Mouse (Mus musculus): ENCODE measurements around the gene Olfr1152. TPM values are rescaled to one million over a fixed set of nuclear protein-coding genes. Genes with fewer than 3 reads are reported as not detected.

The Olfr1152 gene
- total RNA-seq (2021): not detected

DNA sequence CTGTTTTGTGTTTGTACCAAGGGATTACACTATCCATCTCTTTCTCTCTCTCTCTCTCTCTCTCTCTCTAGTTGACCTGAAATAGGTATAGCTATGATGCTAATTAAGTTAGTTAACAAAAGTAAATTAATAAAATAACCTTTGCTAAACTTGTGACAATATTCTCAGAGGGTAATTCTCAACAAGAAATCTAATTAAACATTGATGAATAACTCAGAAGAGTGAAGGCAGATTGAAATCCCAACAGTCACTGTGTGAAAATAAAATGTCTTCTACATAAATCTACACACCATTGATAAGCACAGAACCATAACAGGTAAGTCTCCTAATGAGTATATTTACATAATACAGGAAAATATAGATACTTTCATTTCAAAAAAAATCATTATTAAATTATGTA lies at the start of gene Olfr1152:
Gene Olfr1152 (plus strand): TSS at position 301 of the 400 bp plus-strand sequence.
- DNase-seq (ENCODE audit: extremely low spot score in 1 of 2, low spot score in 1 of 2): no peak

- DNase-seq (ENCODE audit: extremely low spot score in 1 of 2, low spot score in 1 of 2): no peak
Observed at GRCm38 (mm10) chr2:87830233-87830632, 36.1 kb upstream of the Olfr1152 start, which contains the start of gene Olfr1148. Olfr1148 (plus strand) TSS chr2:87830533.

DNA sequence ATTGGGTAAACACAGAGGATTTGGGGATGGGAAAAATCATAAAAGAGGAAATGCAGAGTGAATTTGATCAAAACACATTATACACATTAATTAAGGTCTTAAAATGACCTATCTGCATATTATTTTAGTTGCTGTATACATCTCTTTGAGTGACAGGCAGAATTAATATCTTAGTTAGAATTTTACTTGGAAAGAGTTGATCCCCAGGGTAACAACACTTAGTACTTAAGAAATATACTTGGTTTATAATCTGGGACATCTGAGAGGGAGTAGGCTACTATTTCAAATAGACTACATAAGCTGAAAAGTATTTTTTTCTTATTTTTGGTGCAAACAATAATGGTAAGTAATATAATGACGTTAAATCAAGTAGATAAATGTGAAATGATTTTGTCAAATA lies 22.6 kb upstream of the Olfr1152 start, which contains the start of gene Olfr1150-ps1:
Gene Olfr1150-ps1 (plus strand): TSS at position 301 of the 400 bp plus-strand sequence.
- no peak for DNase-seq (ENCODE audit: extremely low spot score in 1 of 2, low spot score in 1 of 2)

DNA sequence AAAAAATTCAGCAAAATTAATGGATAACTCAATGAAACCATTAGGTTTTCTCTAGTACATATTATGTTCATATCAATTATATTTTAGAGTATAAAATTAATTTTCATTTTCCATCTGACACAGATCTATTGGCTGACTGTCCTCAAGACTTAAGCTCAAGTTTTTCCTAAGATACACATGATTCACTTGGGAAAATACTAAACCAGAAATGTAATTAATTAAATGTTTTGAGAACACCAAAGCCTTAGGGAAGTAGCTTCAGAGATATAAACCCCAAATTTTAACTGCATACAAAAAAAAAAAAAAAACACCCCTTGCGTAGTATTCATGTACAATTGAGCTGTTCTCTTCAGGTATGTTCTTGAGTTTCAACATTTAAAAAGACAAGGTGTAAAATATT lies 10.7 kb upstream of the Olfr1152 start, which contains the start of gene Olfr1151:
Gene Olfr1151 (plus strand): TSS at position 301 of the 400 bp plus-strand sequence.
- no peak for DNase-seq (ENCODE audit: extremely low spot score in 1 of 2, low spot score in 1 of 2)

DNA sequence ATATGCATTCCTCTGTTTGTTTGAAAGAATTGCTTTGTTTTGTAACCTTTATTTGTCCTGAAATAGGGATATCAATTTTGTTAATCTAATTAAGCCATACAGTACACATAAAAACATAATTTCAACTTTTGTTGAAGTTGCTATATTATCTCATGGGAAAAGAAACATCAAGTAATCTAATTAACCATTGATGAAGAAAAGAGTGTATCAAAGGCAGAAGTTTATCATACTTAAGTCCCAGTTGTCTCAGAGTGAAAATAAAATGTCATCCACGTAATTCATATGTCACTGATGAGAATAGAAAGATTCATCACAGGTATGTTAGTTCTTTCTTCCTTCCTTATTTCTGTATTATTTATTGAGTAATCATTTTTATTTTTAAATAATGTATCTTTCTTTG lies 28.4 kb downstream of the Olfr1152 start, which contains the start of gene Olfr1153:
Gene Olfr1153 (plus strand): TSS at position 301 of the 400 bp plus-strand sequence.
- no peak for DNase-seq (ENCODE audit: extremely low spot score in 1 of 2, low spot score in 1 of 2)

DNA sequence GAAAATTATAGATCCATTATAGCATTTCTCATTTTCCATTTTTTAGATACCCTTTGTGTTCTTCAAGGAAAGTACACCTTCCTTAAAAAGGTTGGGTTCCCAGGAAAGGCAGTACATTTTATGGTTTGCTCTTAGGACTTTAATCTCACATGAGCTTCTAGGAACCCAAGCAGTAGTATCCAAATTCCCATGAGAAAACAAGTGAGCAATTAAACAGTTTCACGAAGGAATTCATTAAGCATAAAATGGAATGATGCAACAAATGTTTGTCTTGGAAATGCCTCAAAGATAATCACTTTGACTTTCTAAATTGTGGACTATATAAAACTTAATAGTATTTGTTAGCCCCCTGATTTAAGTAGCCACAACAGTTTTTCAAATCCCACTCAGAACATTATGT lies 38.8 kb downstream of the Olfr1152 start, which contains the start of gene Olfr1154:
Gene Olfr1154 (minus strand): TSS at position 101 of the 400 bp plus-strand sequence.
- no peak for DNase-seq (ENCODE audit: extremely low spot score in 1 of 2, low spot score in 1 of 2)

Other genes with a start within 250 kb of the Olfr1152 start
- not detected for gene Olfr1131, start 239.4 kb upstream of the Olfr1152 start, total RNA-seq (2021)
- gene Olfr1132, start 229.0 kb upstream of the Olfr1152 start, total RNA-seq (2021): not detected
- not detected for gene Olfr1133, start 219.1 kb upstream of the Olfr1152 start, total RNA-seq (2021)
- not detected for gene Olfr1134, start 208.0 kb upstream of the Olfr1152 start, total RNA-seq (2021)
- gene Olfr1135, start 192.8 kb upstream of the Olfr1152 start, total RNA-seq (2021): not detected
- gene Olfr1136, start 172.5 kb upstream of the Olfr1152 start, total RNA-seq (2021): not detected
- gene Olfr1137, start 153.3 kb upstream of the Olfr1152 start, total RNA-seq (2021): not detected
- gene Olfr1138, start 126.5 kb upstream of the Olfr1152 start, total RNA-seq (2021): not detected
- not detected for gene Olfr1140, start 122.7 kb upstream of the Olfr1152 start, total RNA-seq (2021)
- not detected for gene Olfr1141, start 112.5 kb upstream of the Olfr1152 start, total RNA-seq (2021)
- gene Olfr152, start 87.0 kb upstream of the Olfr1152 start, total RNA-seq (2021): not detected
- not detected for gene Olfr1143, start 65.9 kb upstream of the Olfr1152 start, total RNA-seq (2021)
- gene Olfr1145, start 56.7 kb upstream of the Olfr1152 start, total RNA-seq (2021): not detected
- not detected for gene Olfr1148, start 36.0 kb upstream of the Olfr1152 start, total RNA-seq (2021)
- gene Olfr1150-ps1, start 22.5 kb upstream of the Olfr1152 start, total RNA-seq (2021): not detected
- not detected for gene Olfr1151, start 10.6 kb upstream of the Olfr1152 start, total RNA-seq (2021)
- gene Olfr1153, start 28.5 kb downstream of the Olfr1152 start, total RNA-seq (2021): not detected
- gene Olfr1154, start 38.7 kb downstream of the Olfr1152 start, total RNA-seq (2021): not detected
- not detected for gene Olfr1155, start 78.6 kb downstream of the Olfr1152 start, total RNA-seq (2021)
- gene Olfr1156, start 86.6 kb downstream of the Olfr1152 start, total RNA-seq (2021): under 1 TPM in 1 of 2 experiments, not detected in 1; 0.14 TPM
- not detected for gene Olfr1157, start 101.8 kb downstream of the Olfr1152 start, total RNA-seq (2021)
- gene Olfr74, start 108.2 kb downstream of the Olfr1152 start, total RNA-seq (2021): not detected
- not detected for gene Olfr1158, start 123.6 kb downstream of the Olfr1152 start, total RNA-seq (2021)
- gene Olfr1160, start 141.8 kb downstream of the Olfr1152 start, total RNA-seq (2021): not detected
- gene Olfr1161, start 156.3 kb downstream of the Olfr1152 start, total RNA-seq (2021): not detected
- gene Olfr73, start 171.2 kb downstream of the Olfr1152 start, total RNA-seq (2021): not detected
- gene Olfr1162, start 184.6 kb downstream of the Olfr1152 start, total RNA-seq (2021): not detected
- gene Olfr1163, start 205.3 kb downstream of the Olfr1152 start, total RNA-seq (2021): not detected
- not detected for gene Olfr1164, start 227.5 kb downstream of the Olfr1152 start, total RNA-seq (2021)

Data from layer of hippocampus, postnatal 25 days (tissue).